Mouse (Mus musculus) layer of hippocampus, adult 2 months (tissue): ENCODE measurements at regions not wholly inside any gene's neighbourhood (a gene's known extent, or its start where the extent isn't known, plus 50 kb on each side); places are given as distances from the start of the nearest gene placed in this dataset.

Source experiments
- DNase-seq, 2 experiments: peaks; one replicate each; pipeline ENCODE4 v3.0.0; 2022; ENCODE audit warnings: low spot score in 2 of 2
- H3K27ac ChIP-seq: fragments of 200-600 bp; 2 replicates; pipeline ENCODE4 v1.8.1; 2022
- H3K4me3 ChIP-seq: fragments of 200-600 bp; 2 replicates; pipeline ENCODE4 v1.8.1; 2022; ENCODE audit warnings: mild to moderate bottlenecking
- CTCF ChIP-seq: fragments of 200-600 bp; conservative IDR thresholded peaks from 2 replicates; pipeline ENCODE4 v1.8.1; 2022; ENCODE audit warnings: antibody characterized with exemption, mild to moderate bottlenecking, moderate library complexity

- Histone ChIP-seq H3K4me3 (no peak overlapping the region), H3K27ac (no peak overlapping the region)
- DNase-seq: no peak
- no peak for TF ChIP-seq CTCF
These were observed 158.5 kb upstream of the Tcf21 start for GRCm38 (mm10) chr10:22978442-22978841.

GRCm38 (mm10) chr10:22956956-22957355 is 137.0 kb upstream of the Tcf21 start:
- no peak overlapping the region for H3K4me3 ChIP-seq
- H3K27ac ChIP-seq: no peak overlapping the region
- DNase-seq: no peak
- no peak for TF ChIP-seq CTCF

GRCm38 (mm10) chr10:22953283-22953682 is 133.3 kb upstream of the Tcf21 start:
- no peak for TF ChIP-seq CTCF
- H3K4me3 ChIP-seq: no peak overlapping the region
- H3K27ac ChIP-seq: no peak overlapping the region
- DNase-seq: no peak

GRCm38 (mm10) chr10:22944247-22944646 is 124.3 kb upstream of the Tcf21 start:
- no peak for TF ChIP-seq CTCF
- H3K27ac ChIP-seq: no peak overlapping the region
- H3K4me3 ChIP-seq: no peak overlapping the region
- no peak for DNase-seq

- TF ChIP-seq CTCF: no peak
- no peak overlapping the region for H3K27ac ChIP-seq
These were observed 108.0 kb upstream of the Tcf21 start for GRCm38 (mm10) chr10:22927977-22928376.

GRCm38 (mm10) chr10:22926099-22926498 is 106.1 kb upstream of the Tcf21 start:
- DNase-seq: no peak
- TF ChIP-seq CTCF: no peak
- H3K4me3 ChIP-seq: no peak overlapping the region
- no peak overlapping the region for H3K27ac ChIP-seq

More at GRCm38 (mm10) chr10:22927977-22928376, 108.0 kb upstream of the Tcf21 start:
- no peak overlapping the region for H3K4me3 ChIP-seq
- no peak for DNase-seq

GRCm38 (mm10) chr10:22921035-22921965 is 101.3 kb upstream of the Tcf21 start:
- DNase-seq: no peak
- Histone ChIP-seq H3K4me3 (no peak overlapping the region), H3K27ac (no peak overlapping the region)
- no peak for TF ChIP-seq CTCF

- Histone ChIP-seq H3K4me3 (no peak overlapping the region), H3K27ac (no peak overlapping the region)
- no peak for TF ChIP-seq CTCF
- DNase-seq: peak in 1 of 2 experiments; percentile 27
These were observed 99.9 kb upstream of the Tcf21 start for GRCm38 (mm10) chr10:22919869-22920268.

- TF ChIP-seq CTCF: no peak
- Histone ChIP-seq H3K27ac (no peak overlapping the region), H3K4me3 (no peak overlapping the region)
- DNase-seq: no peak
These were observed 97.8 kb upstream of the Tcf21 start for GRCm38 (mm10) chr10:22917797-22918196.

- H3K4me3 ChIP-seq: no peak overlapping the region
- TF ChIP-seq CTCF: no peak
- DNase-seq: peak in 1 of 2 experiments; percentile 18
- no peak overlapping the region for H3K27ac ChIP-seq
These were observed 96.0 kb upstream of the Tcf21 start for GRCm38 (mm10) chr10:22915785-22916514.

GRCm38 (mm10) chr10:22913112-22913511 is 93.1 kb upstream of the Tcf21 start:
- no peak overlapping the region for H3K4me3 ChIP-seq
- no peak for TF ChIP-seq CTCF
- no peak for DNase-seq

GRCm38 (mm10) chr10:22908640-22909039 is 88.7 kb upstream of the Tcf21 start:
- no peak for DNase-seq
- TF ChIP-seq CTCF: no peak
- Histone ChIP-seq H3K4me3 (no peak overlapping the region), H3K27ac (no peak overlapping the region)

More at GRCm38 (mm10) chr10:22913112-22913511, 93.1 kb upstream of the Tcf21 start:
- no peak overlapping the region for H3K27ac ChIP-seq

- no peak overlapping the region for H3K27ac ChIP-seq
These were observed 85.3 kb upstream of the Tcf21 start for GRCm38 (mm10) chr10:22905281-22905680.

More at GRCm38 (mm10) chr10:22905281-22905680, 85.3 kb upstream of the Tcf21 start:
- H3K4me3 ChIP-seq: no peak overlapping the region
- no peak for TF ChIP-seq CTCF
- DNase-seq: no peak
